Mouse (Mus musculus): Measurements from ENCODE around the gene Ooep. TPM values are rescaled to one million over a fixed set of nuclear protein-coding genes. Genes with fewer than 3 reads are reported as not detected.
"Not testable (repeated sequence)": the region's sequence is repeated elsewhere in the genome, so short reads cannot be mapped to it uniquely, and the experiment has no call there.

The Ooep gene
- total RNA-seq, 4 experiments from 2014 or later: not detected

GRCm38 (mm10) chr9:78367959-78368358, 10.6 kb downstream of the Ooep start, which contains the start of gene Dppa5a:
Gene Dppa5a (minus strand): TSS chr9:78368177.
- DNase-seq (ENCODE audit: low spot score in 2 of 2): not testable (repeated sequence)

- no peak for DNase-seq (ENCODE audit: low spot score in 2 of 2)
These were observed 12.5 kb downstream of the Ooep start for GRCm38 (mm10) chr9:78365850-78366544.

GRCm38 (mm10) chr9:78364701-78365100, 13.8 kb downstream of the Ooep start:
- DNase-seq (ENCODE audit: low spot score in 2 of 2): no peak

GRCm38 (mm10) chr9:78363374-78363773, 15.2 kb downstream of the Ooep start:
- no peak for DNase-seq (ENCODE audit: low spot score in 2 of 2)

GRCm38 (mm10) chr9:78360484-78360872, 18.0 kb downstream of the Ooep start:
- no peak for DNase-seq (ENCODE audit: low spot score in 2 of 2)

GRCm38 (mm10) chr9:78359750-78360483, 18.6 kb downstream of the Ooep start:
- DNase-seq (ENCODE audit: low spot score in 2 of 2): no peak

- peak in 1 of 2 experiments; percentile 6 for DNase-seq (ENCODE audit: low spot score in 2 of 2)
These were observed 20.5 kb downstream of the Ooep start for GRCm38 (mm10) chr9:78358053-78358452.

- DNase-seq (ENCODE audit: low spot score in 2 of 2): no peak
These were observed 22.9 kb downstream of the Ooep start, which contains the start of gene Gsta2 for GRCm38 (mm10) chr9:78355611-78356010. Gene Gsta2 (minus strand): TSS chr9:78355788.

GRCm38 (mm10) chr9:78354665-78355578, 23.6 kb downstream of the Ooep start:
- DNase-seq (ENCODE audit: low spot score in 2 of 2): no peak

GRCm38 (mm10) chr9:78351504-78352220, 26.9 kb downstream of the Ooep start:
- no peak for DNase-seq (ENCODE audit: low spot score in 2 of 2)

- DNase-seq (ENCODE audit: low spot score in 2 of 2): not testable (repeated sequence)
These were observed 28.5 kb downstream of the Ooep start for GRCm38 (mm10) chr9:78350007-78350406.

GRCm38 (mm10) chr9:78349141-78349540, 29.4 kb downstream of the Ooep start:
- DNase-seq (ENCODE audit: low spot score in 2 of 2): not testable (repeated sequence)

- DNase-seq (ENCODE audit: low spot score in 2 of 2): not testable (repeated sequence)
These were observed 30.1 kb downstream of the Ooep start for GRCm38 (mm10) chr9:78348206-78349004.

GRCm38 (mm10) chr9:78347004-78347403, 31.5 kb downstream of the Ooep start:
- no peak for DNase-seq (ENCODE audit: low spot score in 2 of 2)

- DNase-seq (ENCODE audit: low spot score in 2 of 2): not testable (repeated sequence)
These were observed 33.3 kb downstream of the Ooep start for GRCm38 (mm10) chr9:78345235-78345634.

- not testable (repeated sequence) for DNase-seq (ENCODE audit: low spot score in 2 of 2)
These were observed 35.5 kb downstream of the Ooep start for GRCm38 (mm10) chr9:78343055-78343454.

GRCm38 (mm10) chr9:78342494-78342893, 36.0 kb downstream of the Ooep start:
- DNase-seq (ENCODE audit: low spot score in 2 of 2): not testable (repeated sequence)

- DNase-seq (ENCODE audit: low spot score in 2 of 2): not testable (repeated sequence)
These were observed 38.2 kb downstream of the Ooep start for GRCm38 (mm10) chr9:78340324-78340723.

- DNase-seq (ENCODE audit: low spot score in 2 of 2): not testable (repeated sequence)
These were observed 41.5 kb downstream of the Ooep start for GRCm38 (mm10) chr9:78337050-78337449.

- DNase-seq (ENCODE audit: low spot score in 2 of 2): not testable (repeated sequence)
These were observed 51.2 kb downstream of the Ooep start, which contains the start of gene Omt2b for GRCm38 (mm10) chr9:78327289-78327688. Gene Omt2b (plus strand): TSS chr9:78327589.

Data from gastrocnemius, adult 8-10 months (tissue).